Mouse (Mus musculus): ENCODE results near the gene Bglap2.
"Not testable (repeated sequence)": the region's sequence is repeated elsewhere in the genome, so short reads cannot be mapped to it uniquely, and the experiment has no call there.

Bglap2 gene

DNA sequence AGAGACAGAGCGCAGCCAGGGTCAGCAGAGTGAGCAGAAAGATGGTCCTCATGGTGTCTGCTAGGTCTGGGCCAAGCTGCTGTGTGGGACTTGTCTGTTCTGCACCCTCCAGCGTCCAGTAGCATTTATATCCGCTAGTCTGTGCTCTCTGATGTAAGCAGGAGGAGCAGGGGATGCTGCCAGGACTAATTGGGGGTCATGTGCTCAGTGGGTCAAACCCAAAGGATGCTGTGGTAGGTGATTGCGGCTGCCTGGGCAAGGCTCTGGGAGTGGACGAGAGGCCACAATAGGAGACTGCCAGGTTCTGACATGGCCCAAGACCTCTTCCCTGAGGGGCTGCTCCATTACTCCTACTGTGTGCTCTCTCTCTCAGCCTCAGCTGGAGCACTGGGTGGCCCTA is 5.9 kb upstream of the Bglap2 start, which contains the start of gene Bglap:
Gene Bglap, minus strand, starts transcription at position 101 of the 400 bp plus-strand sequence.
- no peak for DNase-seq (ENCODE audit: low read depth)

DNA sequence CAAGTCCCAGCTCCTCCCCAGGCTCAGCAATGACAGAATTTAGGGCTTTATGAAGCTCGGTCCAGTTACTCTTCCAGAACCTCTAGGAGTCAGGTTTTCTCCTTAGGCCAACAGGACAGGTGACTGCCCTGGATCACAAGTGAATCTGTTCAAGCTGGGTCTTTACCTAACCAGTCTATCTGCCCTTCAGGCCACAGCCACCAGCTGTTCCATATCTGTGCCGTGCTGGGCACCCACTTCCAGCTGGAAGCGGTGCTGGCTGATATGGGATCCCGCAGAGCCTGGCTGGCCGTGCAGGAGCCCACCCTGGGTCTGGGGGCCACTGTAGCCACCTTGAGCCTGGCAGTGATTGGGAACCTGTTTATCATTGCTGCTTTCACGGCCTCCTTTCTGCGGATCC is 3.9 kb upstream of the Bglap2 start:
- DNase-seq (ENCODE audit: low read depth) = not testable (repeated sequence)

DNA sequence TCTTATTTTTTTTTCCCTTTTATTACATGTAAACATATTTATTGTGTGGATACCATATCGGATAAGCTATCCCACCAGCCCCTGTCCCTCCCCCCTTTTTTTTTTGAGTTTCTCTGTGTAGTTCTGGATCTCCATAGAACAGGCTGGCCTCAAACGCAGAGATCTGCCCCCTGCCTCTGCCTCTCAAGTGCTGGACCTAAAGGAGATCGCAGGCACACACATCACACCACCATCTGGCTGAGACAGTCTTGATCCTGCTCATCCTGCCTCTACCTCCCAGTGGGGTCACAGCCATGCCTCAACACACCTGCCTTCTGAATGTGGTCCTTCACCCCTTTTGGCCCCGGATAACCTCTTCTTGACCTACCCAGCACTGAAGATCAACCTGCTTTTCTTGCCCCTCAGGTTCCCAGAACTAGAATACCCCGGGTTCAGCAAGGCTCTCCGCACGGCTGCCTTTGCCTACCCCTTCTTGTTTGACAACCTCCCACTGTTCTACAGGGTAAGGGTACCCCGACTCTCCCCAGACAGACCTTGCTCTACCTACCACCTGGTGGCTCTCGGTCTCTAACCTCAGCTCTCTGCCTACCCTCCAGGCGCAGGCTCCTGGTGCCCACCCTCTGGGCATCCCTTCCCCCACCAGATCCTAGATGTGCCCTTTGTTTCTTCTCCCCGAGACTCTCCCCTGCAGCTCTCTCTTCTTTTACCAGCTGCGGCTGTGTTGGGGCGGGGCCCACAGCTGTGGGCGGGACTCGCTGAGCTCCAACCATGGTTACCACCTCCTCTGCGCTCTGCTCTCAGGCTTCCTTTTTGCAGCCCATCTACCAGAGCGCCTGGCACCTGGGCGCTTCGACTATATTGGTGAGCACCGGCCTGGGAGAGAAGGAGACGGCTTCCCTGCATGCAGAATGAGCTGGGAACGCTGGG is 3.2 kb upstream of the Bglap2 start:
- DNase-seq (ENCODE audit: low read depth) = not testable (repeated sequence)

DNA sequence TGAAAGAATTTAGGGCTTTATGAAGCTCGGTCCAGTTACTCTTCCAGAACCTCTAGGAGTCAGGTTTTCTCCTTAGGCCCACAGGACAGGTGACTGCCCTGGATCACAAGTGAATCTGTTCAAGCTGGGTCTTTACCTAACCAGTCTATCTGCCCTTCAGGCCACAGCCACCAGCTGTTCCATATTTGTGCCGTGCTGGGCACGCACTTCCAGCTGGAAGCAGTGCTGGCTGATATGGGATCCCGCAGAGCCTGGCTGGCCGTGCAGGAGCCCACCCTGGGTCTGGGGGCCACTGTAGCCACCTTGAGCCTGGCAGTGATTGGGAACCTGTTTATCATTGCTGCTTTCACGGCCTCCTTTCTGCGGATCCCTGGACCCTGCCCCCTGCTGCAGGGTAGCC is 1.9 kb downstream of the Bglap2 start:
- DNase-seq (ENCODE audit: low read depth) = not testable (repeated sequence)

DNA sequence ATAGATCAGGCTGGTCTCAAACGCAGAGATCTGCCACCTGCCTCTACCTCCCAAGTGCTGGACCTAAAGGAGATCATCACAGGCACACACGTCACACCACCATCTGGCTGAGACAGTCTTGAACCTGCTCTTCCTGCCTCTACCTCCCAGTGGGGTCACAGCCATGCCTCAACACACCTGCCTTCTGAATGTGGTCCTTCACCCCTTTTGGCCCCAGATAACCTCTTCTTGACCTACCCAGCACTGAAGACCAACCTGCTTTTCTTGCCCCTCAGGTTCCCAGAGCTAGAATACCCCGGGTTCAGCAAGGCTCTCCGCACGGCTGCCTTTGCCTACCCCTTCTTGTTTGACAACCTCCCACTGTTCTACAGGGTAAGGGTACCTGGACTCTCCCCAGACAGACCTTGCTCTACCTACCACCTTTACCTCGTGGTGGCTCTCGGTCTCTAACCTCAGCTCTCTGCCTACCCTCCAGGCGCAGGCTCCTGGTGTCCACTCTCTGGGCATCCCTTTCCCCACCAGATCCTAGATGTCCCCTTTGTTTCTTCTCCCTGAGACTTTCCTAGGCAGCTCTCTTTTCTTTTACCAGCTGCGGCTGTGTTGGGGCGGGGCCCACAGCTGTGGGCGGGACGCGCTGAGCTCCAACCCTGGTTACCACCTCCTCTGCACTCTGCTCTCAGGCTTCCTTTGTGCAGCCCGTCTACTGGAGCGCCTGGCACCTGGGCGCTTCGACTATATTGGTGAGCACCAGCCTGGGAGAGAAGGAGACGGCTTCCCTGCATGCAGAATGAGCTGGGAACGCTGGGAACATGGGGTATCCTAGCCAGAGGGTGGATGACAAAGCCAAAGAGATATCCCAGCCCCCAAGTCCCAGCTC is 2.5 kb downstream of the Bglap2 start:
- not testable (repeated sequence) for DNase-seq (ENCODE audit: low read depth)

DNA sequence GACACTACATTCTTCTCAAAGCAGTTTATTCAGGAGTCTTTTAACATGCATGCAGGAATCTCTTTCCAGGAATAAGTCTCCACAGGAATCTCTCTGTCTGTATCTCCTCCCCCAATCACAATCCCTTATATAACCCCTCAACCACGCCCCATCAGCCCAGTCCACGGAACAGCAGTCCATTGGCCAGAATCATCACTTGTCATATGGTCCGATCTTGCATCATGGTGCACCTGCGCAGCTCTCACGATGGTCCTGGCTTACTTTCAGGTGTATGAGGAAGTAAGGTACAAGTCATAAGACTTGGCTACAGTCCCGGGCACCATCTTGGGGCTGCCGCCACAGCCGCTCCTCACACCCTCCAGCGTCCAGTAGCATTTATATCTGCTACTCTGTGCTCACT is 5.9 kb downstream of the Bglap2 start, which contains the start of gene Bglap3:
Gene Bglap3, minus strand, starts transcription at position 101 of the 400 bp plus-strand sequence.
- DNase-seq (ENCODE audit: low read depth) = not testable (repeated sequence)

DNA sequence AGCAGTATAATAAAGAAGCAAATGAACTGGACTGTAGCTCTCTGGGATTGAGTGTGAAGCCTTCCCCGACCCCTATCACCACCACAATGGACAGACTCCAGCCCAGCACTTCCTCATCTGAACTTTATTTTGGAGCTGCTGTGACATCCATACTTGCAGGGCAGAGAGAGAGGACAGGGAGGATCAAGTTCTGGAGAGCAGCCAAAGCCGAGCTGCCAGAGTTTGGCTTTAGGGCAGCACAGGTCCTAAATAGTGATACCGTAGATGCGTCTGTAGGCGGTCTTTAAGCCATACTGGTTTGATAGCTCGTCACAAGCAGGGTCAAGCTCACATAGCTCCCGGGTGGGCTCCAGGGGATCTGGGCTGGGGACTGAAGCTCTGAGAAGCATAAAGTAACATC is 10.0 kb downstream of the Bglap2 start:
- not testable (repeated sequence) for DNase-seq (ENCODE audit: low read depth)

DNA sequence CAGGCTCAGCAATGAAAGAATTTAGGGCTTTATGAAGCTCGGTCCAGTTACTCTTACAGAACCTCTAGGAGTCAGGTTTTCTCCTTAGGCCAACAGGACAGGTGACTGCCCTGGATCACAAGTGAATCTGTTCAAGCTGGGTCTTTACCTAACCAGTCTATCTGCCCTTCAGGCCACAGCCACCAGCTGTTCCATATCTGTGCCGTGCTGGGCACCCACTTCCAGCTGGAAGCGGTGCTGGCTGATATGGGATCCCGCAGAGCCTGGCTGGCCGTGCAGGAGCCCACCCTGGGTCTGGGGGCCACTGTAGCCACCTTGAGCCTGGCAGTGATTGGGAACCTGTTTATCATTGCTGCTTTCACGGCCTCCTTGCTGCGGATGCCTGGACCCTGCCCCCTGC is 11.0 kb downstream of the Bglap2 start:
- not testable (repeated sequence) for DNase-seq (ENCODE audit: low read depth)

DNA sequence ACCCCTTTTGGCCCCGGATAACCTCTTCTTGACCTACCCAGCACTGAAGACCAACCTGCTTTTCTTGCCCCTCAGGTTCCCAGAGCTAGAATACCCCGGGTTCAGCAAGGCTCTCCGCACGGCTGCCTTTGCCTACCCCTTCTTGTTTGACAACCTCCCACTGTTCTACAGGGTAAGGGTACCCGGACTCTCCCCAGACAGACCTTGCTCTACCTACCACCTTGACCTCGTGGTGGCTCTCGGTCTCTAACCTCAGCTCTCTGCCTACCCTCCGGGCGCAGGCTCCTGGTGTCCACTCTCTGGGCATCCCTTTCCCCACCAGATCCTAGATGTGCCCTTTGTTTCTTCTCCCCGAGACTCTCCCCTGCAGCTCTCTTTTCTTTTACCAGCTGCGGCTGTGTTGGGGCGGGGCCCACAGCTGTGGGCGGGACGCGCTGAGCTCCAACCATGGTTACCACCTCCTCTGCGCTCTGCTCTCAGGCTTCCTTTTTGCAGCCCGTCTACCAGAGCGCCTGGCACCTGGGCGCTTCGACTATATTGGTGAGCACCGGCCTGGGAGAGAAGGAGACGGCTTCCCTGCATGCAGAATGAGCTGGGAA is 11.6 kb downstream of the Bglap2 start:
- not testable (repeated sequence) for DNase-seq (ENCODE audit: low read depth)

DNA sequence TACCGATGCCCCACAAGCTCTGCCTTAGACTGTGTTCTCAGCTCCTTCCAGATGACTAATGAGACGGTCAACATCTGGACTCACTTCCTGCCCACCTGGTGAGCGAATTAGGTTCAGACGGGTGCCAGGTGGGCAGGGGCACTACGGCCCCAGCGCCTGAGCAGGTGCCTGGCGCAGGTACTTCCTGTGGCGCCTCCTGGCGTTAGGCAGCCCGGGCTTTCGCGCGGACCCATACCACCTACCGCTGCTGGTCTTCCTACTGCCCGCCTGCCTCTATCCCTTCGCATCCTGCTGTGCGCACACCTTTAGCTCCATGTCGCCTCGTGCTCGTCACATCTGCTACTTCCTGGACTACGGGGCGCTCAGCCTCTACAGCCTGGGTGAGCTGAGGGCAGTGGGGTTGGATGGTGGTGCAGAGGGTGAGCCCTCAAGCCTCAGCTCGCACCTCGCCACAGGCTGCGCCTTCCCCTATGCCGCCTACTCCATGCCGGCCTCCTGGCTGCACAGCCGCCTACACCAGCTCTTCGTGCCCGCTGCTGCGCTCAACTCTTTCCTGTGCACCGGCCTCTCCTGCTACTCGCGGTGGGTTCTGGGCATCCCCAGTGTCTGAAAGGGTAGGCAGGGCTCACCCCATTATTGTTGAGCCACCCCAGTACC is 12.7 kb downstream of the Bglap2 start:
- DNase-seq (ENCODE audit: low read depth) = no peak

DNA sequence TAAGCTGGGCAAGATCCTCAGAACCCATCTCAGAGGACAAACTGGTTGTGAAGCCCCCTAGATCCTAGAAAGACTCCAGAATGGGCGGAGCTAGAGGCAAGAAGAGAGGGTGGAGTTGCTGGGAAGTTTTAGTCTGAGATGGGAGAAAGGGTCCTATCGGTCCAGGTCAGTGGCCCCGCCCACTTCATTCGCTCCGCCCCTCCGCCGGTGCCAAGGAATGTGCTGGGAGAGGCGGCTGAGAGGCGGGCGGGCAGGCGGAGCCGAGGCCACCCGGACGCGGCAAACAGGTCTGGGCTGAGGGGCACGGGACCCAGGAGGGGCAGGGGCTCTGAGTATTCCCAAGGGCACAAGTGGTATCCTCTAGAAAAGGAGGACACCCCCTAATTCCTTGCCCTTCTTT is 14.2 kb downstream of the Bglap2 start, which contains the start of gene Paqr6:
Gene Paqr6, plus strand, starts transcription at position 248 of the 400 bp plus-strand sequence.
- no peak for DNase-seq (ENCODE audit: low read depth)

DNA sequence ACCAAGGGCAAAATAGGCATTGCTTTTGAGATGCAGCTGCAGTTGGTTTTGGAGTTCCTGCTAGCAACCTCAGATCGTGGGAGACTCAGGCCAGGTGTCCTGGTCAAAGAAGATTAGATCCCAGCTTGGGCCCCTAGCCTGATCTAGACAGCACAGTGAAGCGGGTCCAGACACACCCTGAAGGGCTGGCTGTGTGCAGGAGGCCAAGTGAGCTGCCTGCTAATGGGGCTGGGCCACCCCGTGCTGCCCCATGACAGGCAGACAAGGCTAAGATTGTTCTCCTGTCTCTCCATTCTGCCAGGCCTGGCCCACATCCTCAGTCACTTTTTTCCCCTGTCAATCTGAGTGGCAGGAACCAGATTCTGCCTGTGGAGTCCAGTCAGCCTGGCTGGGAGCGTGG is 14.8 kb downstream of the Bglap2 start:
- DNase-seq (ENCODE audit: low read depth) = no peak

DNA sequence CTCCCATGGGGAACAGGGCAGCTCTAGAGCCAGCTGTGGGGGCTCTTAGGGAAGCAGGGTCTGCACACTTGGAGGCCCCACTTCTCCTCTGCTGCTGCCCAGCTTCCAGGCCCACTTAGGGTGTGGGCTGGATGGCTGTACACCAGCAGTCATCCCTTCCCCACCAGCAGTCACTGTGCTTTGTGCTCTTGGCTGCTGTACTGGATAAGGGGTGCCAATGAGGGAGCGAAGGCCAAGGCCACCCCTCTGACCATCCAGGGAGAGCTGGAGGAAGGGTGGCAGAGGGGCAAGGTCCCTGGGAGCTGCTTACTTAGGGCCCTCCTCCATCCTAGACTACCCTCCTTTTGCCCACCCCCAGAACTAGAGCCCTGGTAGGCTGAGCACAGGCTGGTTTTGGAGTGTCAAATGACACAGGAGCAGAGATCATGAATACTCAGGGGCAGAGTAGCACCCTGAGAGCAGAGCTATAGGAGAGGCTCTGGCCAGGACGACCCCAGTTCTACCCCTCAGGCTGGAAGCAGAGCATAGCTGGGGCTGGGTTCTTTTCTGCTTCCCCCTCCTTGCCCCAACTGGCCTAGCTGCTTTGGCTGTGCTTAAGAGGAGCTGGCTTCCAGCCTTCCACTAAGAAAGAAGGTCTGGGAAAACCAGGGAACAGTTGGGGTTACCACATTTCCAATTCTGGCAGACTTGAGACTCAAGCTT is 16.7 kb downstream of the Bglap2 start:
- no peak for DNase-seq (ENCODE audit: low read depth)

DNA sequence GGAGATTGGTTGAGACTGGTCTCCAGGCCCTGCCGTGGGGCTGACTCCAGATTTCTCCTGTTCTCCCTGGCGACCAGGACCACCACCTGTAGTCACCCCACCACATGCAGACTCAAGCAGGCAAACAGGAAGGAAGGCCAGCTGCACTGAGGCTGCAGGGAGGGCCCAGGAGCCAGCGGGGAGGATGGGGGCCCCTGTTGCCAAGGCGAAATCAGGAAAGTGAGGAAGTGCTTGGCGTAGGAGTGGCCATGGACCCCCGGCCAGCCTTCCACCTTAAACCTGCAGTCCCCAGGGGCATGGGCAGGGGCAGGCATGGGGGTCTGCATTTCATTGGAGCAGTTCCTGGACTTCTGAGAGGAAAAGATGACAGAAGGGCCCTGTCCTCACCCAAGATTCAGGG is 17.4 kb downstream of the Bglap2 start:
- DNase-seq (ENCODE audit: low read depth) = no peak

DNA sequence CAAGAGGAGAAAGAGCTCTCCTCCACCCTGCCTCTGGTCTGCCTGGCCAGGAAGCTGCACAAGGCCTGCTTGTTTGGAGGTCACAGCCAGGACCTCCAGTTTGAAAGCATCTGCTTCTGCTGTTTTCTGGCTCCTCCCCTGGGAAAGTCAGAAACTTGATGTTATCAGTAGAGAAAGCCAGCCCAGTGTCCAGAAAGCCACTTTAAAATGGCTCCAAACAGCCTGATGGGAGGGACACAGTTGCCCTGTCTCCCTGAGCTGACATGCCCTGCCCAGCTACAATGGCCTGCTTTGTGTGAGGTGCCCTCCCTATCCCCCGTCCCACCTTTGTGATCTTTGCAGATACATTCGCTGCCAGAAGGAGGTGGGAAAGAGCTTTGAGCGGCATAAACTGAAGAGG is 18.5 kb downstream of the Bglap2 start:
- no peak for DNase-seq (ENCODE audit: low read depth)

DNA sequence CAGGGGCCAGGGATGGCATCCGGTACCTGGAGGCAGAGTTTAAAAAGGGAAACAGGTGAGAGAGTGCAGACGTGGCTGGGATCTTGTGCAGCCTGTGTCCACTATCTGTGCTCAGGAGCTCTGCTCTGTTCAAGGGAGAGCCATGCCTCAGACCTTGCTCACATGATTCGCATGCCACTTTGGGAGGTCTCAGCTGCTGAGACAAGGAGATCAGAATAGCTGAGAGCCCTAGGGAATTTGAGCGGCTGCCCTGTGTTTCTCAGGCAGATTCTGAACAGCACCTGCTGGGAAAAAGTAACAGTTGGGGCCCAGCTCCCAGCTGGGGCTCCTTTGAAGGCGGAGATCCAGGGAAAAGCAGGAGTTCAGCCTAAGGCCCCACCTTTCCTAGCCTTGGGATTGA is 18.9 kb downstream of the Bglap2 start:
- no peak for DNase-seq (ENCODE audit: low read depth)

DNA sequence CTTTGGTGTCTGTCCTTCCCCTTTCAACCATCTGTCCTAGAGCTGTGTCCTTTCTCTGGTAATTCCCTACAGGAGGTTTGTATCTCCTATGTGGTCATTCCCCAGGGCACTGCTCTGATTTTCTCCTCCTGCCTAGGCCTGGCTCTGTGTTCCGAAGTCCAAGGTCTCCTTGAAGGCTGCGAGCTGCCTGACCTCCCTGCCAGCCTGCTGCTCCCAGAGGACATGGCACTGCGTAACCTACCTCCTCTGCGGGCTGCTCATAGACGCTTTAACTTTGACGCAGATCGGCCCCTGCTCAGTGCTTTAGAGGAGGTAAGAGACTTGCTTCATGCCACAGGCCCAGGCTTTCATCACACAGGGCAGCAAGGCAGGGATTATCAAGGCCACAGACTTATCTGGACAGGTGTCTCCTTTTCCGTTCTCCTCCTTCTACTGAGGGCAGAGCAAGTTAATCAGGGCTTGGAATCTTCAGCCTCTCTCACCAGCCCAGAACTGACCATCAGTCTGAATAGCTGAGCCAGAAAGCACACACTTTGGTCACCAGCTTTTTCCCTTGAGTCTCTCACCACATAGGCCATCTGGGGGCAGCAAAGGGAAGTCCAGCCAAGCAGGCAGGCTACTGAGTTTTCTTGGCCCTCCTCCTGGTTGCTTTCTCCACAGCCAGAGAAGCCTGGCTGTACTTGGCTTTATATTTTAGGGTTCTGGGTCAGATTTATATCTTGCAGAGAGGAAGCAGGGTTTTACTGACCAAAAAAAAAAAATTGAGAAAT is 23.9 kb downstream of the Bglap2 start:
- DNase-seq (ENCODE audit: low read depth) = no peak

DNA sequence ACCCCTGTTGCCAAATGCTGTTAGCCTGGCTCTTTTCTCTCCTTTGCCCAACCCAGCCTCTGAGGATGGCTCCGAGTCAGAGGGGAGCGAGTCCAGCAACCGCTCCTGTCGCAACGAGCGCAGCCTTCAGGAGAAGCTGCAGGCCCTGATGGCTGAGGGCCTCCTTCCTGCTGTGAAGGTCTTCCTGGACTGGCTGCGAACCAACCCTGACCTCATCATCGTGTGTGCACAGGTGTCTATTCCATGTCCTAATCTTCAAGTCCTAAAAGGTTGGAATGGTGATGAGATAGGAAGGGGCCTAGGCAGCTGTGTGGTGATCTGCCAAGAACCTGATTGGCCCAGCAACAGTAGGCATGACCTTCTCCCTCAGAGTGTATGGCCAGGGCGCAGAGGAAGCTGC is 25.6 kb downstream of the Bglap2 start:
- no peak for DNase-seq (ENCODE audit: low read depth)

DNA sequence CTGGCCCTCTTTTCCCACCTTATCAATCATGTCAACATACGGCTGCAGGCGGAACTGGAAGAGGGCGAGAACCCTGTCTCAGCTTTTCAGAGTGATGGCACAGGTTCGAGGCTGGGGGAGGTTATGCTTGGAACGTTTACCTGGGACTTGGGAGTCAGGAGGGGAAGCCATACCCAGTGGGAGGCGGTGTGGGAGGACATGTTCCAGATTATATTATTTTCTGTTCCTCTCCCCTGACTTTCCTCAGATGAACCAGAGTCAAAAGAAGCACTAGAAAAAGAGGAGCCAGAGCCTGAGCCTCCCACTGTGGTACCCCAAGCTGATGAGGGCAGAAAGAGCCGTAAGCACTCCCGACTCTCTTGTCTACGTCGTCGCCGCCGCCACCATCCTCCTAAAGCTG is 27.8 kb downstream of the Bglap2 start:
- no peak for DNase-seq (ENCODE audit: low read depth)

DNA sequence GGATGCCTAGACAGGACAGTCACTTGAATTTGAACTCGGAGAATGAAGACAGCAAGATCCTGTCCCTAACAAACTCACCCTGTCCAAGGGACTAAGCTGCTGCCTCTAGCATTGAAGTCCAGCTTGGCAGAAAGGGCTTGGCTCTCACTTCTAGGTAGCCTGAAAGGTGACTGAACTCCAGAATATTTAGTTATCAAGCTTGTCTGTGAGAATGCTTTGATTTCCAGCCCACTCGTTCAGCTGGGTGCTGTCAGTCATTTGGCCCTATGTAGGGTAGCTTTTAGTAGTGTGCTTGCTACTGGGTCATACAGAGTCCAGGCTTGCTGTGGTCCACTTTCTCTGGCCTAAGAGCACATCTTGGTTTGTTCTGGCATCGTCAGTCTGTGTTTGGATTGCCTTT is 39.5 kb downstream of the Bglap2 start:
- no peak for DNase-seq (ENCODE audit: low read depth)

Measured in c-Kit-positive CD71-negative TER-119-negative erythroid progenitor cells, embryonic 14.5 days (primary cell).